Mouse (Mus musculus) retina, adult 2 months (tissue): ENCODE measurements around the gene Creb5.

ENCODE experiments used
- DNase-seq: peaks from one replicate; pipeline ENCODE4 v3.0.0-alpha.2; 2012; ENCODE audit warnings: low read depth, low spot score

Creb5 gene

GRCm38 (mm10) chr6:53695216-53695615, 408.1 kb downstream of the Creb5 start:
- DNase-seq = no peak

DNA sequence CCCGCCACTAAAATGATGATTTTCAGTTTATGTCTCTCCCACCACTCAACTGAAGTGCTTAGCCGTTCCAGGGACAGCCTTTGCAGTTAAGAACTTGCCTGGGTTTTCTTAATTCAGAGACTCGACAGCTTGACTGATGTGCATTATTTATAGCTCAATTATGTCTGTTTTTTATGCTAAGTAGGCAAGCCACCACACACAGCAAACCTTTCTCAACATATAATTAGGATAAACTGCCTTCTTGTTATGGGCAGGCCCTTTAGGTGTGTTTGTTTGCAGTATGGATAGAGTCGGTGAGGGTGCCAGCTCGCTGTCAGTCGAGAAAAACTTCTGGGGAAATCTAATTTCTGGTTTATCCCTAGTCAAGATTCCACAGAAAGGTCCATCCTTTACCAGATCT, 409.4 kb downstream of the Creb5 start:
- no peak for DNase-seq

GRCm38 (mm10) chr6:53696921-53697320, 409.9 kb downstream of the Creb5 start:
- DNase-seq = no peak

DNA sequence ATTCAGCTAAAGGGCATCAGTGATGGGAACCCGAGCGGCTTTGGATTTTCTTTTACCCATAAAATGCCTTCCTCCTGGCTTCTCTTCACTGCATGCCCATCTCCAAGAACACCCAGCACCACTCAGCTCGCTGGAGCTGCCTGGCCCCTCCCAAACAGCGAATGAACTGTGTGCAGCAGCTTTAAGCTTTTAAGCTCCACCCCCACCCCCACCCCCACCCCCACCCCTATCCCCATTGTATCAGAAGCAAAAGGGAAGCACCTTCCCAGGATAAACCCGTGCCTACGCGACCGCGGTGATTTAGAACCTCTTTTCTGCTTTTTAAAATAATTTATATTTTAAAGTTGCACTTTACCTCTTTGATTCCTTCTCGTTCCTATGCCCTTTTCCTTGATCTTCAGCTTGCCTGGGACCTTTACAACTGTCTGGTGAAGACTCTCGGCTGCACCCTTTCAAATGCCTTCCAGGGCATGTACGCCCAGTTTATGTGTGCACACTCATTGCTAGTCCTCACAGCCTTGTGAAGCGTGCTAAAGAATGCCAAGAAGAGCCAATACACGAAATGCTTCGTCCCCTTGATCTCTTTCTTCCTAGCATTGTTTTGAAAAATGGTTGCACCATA, 411.2 kb downstream of the Creb5 start:
- DNase-seq = no peak

DNA sequence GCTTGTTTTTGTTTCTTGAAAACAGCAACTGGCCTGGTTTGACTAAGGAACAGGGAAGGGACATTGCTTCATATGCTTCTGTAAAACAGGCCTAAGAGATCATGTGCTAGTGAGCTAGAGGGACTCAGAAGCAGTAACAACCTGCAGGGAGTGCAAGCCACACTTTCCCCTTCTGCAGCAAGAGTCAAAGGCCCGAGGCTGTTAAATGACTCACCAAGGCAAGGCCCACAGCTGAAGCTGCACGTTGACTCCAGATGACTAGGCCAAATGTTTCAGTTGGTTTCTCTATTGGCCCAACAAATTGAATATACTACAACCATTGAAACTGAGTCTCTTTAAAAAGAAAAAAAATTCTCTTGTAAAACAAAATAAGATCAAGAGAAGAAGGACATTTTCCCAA, 417.4 kb downstream of the Creb5 start:
- DNase-seq = no peak

DNA sequence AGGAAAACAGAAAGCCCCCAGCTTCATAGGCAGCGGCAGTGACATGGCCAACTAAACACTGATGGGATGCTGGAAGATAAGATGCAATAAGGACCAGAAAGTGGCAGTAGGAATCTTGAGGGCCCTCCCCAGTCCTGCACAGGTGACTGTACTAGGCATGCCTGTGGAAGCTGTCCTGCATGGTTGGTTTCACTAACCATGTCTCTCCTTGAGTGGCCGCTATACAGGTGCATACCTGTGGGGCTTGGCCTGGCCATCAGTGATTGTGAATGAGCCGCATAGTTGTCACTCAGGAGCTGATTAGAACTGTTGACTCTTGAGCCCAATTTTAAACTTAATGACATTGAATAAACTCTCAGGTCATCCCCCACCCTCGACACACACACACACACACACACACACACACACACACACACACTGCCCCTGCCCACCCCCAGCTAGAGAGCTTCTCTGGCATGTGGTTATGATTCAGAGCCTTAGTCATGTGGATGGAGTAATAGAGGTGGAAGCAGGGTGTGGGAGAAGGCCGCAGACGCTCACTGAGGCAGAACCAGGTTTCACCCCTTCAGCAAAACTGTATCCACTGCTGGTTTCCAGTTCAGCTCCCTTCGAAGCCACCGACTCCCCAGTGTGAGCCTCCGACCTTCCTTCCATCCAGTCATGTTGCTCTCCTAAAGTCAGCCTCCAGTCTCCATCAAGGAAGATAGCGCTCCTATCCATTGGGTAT, 419.7 kb downstream of the Creb5 start:
- no peak for DNase-seq

DNA sequence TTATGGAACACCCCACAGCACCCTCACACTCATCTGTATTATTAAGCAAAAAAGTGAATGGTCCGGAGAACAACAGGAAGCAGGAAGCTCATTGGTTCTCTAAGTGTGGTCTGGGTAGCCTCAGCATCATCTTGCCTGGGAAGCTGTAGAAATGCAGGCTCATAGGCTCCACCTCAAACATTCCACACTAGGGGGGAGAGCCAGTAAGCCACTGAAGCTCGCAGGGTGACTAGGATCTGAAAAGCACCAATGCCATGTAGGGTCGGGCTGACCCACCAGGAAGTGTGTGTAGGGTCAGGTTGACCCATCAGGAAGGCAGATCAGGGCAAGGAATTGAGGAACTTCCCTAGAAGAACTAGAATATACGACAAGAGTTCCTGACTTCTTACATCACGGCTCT, 420.7 kb downstream of the Creb5 start:
- DNase-seq = no peak

DNA sequence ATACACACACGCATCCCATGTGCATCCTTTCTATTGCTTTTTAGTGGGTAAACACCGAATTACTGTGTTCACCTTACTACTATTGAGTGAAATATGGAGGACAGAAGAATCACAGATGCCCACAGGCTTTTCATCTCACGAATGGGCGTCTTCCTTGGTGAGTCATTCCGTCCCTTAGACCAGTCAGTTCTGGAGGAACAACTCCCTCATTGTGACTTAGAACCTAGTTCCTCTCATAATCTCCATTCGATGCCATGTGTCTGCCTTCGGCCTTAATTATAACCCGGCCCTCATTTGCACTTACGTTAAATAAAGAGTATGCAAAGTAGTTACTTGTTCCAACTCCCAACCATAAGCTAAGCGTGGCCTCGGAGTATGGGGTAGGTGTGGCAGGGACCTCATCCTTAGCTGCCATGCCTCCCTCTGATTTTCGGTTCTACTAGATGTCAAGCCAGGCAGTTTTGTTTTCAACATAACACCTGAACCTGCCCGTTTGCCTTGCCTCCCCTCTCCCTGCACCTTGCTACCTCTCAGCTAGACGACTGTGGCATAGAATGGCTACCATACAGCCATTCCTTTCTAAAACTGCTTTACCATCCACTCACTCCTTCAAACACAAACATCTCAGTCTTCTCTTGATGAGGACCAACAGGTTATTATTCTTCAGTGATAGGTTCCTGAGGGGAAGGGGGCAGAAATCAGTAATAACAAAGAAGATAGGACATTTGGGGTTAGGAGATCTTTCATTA, 422.8 kb downstream of the Creb5 start:
- no peak for DNase-seq

- DNase-seq = no peak
Observed at GRCm38 (mm10) chr6:53710560-53710959, 423.5 kb downstream of the Creb5 start.

DNA sequence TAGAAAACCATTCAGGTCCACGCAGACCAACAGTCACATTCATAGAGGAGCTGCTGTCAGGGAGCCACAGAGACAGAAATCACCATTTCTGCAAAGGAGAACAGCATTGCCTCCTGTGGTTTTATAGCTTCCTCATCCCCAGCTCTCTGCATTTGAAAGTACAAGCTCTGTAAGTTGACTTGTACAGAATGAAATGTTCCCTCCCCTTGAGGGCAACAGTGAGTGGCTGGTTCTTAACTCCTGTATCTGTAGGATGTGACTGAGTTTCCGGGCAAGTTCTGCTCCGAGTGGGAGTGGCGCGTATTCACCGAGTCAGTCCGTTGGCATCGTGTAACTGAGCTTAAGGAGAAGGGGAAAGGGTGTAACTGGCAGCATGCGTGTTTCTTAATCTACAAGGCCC, 426.1 kb downstream of the Creb5 start:
- no peak for DNase-seq

- DNase-seq = no peak
Observed at GRCm38 (mm10) chr6:53714908-53715321, 427.8 kb downstream of the Creb5 start.

GRCm38 (mm10) chr6:53716013-53716412, 428.9 kb downstream of the Creb5 start:
- DNase-seq = no peak

DNA sequence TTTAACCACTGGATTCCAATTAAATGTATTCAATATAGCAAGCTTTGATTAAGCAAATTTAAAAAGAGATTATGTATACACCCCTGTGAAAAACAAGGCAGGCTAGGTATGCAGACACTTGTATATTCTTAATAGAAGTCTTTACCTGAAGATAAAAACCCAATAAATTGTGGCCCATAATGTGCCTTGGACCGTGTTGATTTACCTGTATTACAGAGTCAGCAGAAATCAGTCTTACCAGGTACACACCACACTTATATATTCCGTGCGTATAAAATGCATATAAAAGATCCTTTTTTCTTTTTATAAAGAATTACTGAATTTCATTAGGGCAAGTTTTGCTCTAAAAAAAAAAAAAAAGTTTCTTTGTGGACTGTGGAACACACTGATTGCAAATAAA, 432.9 kb downstream of the Creb5 start:
- no peak for DNase-seq

- peak; percentile 20 for DNase-seq
Observed at GRCm38 (mm10) chr6:53721595-53721994, 434.5 kb downstream of the Creb5 start.

DNA sequence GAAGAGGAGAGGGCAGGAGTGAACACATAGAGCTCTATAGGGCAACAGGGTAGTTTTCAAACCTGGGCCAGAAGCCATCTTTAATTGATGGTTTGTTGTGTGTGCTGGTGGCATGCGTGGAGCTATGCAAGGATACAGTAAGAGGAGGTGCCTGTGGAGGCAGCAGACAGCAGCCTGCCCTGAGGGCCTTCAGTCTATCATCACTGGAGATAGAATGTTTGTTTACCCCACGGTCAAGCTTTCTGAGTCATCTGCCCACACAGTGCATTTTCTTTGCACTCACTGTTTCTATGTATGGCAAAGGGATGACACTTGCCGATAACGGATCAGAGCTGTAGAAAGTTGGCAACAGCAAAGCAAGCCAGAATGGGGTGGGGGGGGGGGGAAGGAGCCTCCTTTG, 435.6 kb downstream of the Creb5 start:
- DNase-seq = no peak

- no peak for DNase-seq
Observed at GRCm38 (mm10) chr6:53730487-53730886, 443.4 kb downstream of the Creb5 start.

GRCm38 (mm10) chr6:53730996-53731485, 444.0 kb downstream of the Creb5 start:
- no peak for DNase-seq

GRCm38 (mm10) chr6:53733546-53733945, 446.5 kb downstream of the Creb5 start:
- no peak for DNase-seq

DNA sequence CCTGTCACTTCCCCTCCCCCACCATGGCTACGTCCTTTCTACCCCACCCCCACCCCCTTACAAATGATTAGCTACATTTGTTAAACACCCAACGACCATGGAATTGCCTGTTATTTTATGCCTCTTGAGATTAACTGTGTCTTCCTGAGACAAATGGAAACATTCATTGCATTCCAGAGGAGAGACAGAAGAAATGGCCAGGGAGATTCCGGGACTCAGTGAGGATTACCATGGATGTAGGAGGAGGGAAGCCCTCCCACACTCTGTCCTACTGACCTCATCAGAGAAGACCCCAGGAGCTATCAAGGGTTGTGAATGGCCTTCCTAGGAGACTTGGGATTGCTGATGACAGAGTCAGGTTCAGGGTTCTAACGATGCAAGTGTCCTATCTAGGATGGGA, 446.9 kb downstream of the Creb5 start:
- no peak for DNase-seq

GRCm38 (mm10) chr6:53735696-53736095, 448.6 kb downstream of the Creb5 start:
- DNase-seq = no peak

- DNase-seq = no peak
Observed at GRCm38 (mm10) chr6:53738206-53738605, 451.1 kb downstream of the Creb5 start.

DNA sequence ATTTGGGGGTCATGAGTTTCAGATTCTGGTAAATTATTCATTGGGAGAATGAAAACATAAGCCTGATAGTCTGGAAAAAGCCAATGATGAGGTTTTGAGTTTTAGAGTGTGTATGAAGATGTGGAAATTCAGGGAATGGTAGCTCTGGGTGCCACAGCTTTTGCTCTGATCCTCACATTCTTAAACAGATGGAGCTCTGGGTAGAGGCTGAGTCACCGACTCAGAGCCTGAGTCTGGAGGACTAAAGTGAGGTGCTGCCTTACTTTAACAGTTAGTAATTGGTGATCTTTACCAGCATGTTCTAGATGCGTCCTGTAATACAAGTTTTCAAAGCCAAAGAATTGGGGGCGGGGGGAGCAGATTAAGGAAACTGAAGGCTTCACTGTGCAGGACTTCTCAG, 454.2 kb downstream of the Creb5 start:
- DNase-seq = no peak
